Mouse (Mus musculus) neural tube, embryonic 13.5 days (tissue): ENCODE results near the gene Smg7. TPM values are rescaled to one million over a fixed set of nuclear protein-coding genes. Genes with fewer than 3 reads are reported as not detected.

ENCODE experiments used
- ATAC-seq: fragments of 200-750 bp; cut with Nextera tagmentation; 2 replicates; pipeline ENCODE4 v1.8.0; 2017; ENCODE audit warnings: low read depth, mild to moderate bottlenecking, moderate TSS enrichment, moderate library complexity
- H3K27ac ChIP-seq: fragments of 300-500 bp; sonication (generic); replicated peaks from 2 replicates; pipeline ENCODE4 v1.5.1; 2015; ENCODE audit warnings: moderate library complexity, mild to moderate bottlenecking, inconsistent platforms
- H3K27me3 ChIP-seq: fragments of 300-500 bp; sonication (generic); 2 replicates; pipeline ENCODE4 v1.6.1; 2015; ENCODE audit warnings: mild to moderate bottlenecking, inconsistent platforms
- H3K36me3 ChIP-seq: fragments of 300-500 bp; sonication (generic); 2 replicates; pipeline ENCODE4 v1.6.1; 2015; ENCODE audit warnings: mild to moderate bottlenecking, inconsistent platforms
- H3K4me1 ChIP-seq: fragments of 300-500 bp; sonication (generic); replicated peaks from 2 replicates; pipeline ENCODE4 v1.6.1; 2015; ENCODE audit warnings: inconsistent platforms
- H3K4me2 ChIP-seq: fragments of 300-500 bp; sonication (generic); 2 replicates; pipeline ENCODE4 v1.6.1; 2015; ENCODE audit warnings: inconsistent platforms, mild to moderate bottlenecking, moderate library complexity
- H3K4me3 ChIP-seq: fragments of 300-500 bp; sonication (generic); 2 replicates; pipeline ENCODE4 v1.5.1; 2015; ENCODE audit warnings: mild to moderate bottlenecking, inconsistent platforms
- H3K9ac ChIP-seq: fragments of 300-500 bp; sonication (generic); 2 replicates; pipeline ENCODE4 v1.6.1; 2015; ENCODE audit warnings: moderate library complexity, mild to moderate bottlenecking, inconsistent platforms
- H3K9me3 ChIP-seq: fragments of 300-500 bp; sonication (generic); 2 replicates; pipeline ENCODE4 v1.6.1; 2016; ENCODE audit warnings: inconsistent platforms
- WGBS: fragments of 180-500 bp; shearing (Covaris S2); methylation state at CpG from one replicate; pipeline ENCODE4 v1.1.7; 2015; 5-methylcytosine and 5-hydroxymethylcytosine counted together
- polyA plus RNA-seq: library from polyadenylated mRNA; unstranded; fragments of >200 nt; fragmentation: Nextera tagmentation; extraction: Ambion mirVana; gene quantifications from 2 replicates; pipeline ENCODE4 v1.2.1, GENCODE M21; 2015

Gene Smg7
- polyA plus RNA-seq, 1 experiment from 2014 or later: 32.8 TPM

GRCm38 (mm10) chr1:152798125-152798524 is 104.3 kb downstream of the Smg7 start:
- Histone ChIP-seq H3K9me3 (no peaks in the 10 kb centered on the region), H3K4me2 (no peak overlapping the region), H3K9ac (no peak overlapping the region), H3K36me3 (no peaks in the 10 kb centered on the region), H3K27me3 (no peaks in the 10 kb centered on the region), H3K4me3 (no peak overlapping the region), H3K4me1 (peaks cover 13% of the 10 kb centered on the region), H3K27ac (no peak overlapping the region)
- ATAC-seq: no peak
- 80% methylated on average over 9 of the region's 9 CpGs for WGBS

- H3K36me3 ChIP-seq: no peaks in the 10 kb centered on the region
- no peak overlapping the region for H3K9ac ChIP-seq
- H3K4me2 ChIP-seq: no peak overlapping the region
- H3K27me3 ChIP-seq: no peaks in the 10 kb centered on the region
- H3K4me3 ChIP-seq: no peak overlapping the region
- no peak for ATAC-seq
- no peaks in the 10 kb centered on the region for H3K9me3 ChIP-seq
- H3K27ac ChIP-seq: no peak overlapping the region
- peaks cover 20% of the 10 kb centered on the region for H3K4me1 ChIP-seq
- WGBS: 88% methylated on average over 8 of the region's 8 CpGs
Observed at GRCm38 (mm10) chr1:152796683-152797263, 105.7 kb downstream of the Smg7 start.

- no peak overlapping the region for H3K4me2 ChIP-seq
- H3K9me3 ChIP-seq: no peaks in the 10 kb centered on the region
- no peak overlapping the region for H3K9ac ChIP-seq
- no peaks in the 10 kb centered on the region for H3K27me3 ChIP-seq
- ATAC-seq: no peak
- H3K4me3 ChIP-seq: no peak overlapping the region
- 82% methylated on average over 8 of the region's 8 CpGs for WGBS
- H3K36me3 ChIP-seq: no peaks in the 10 kb centered on the region
- H3K4me1 ChIP-seq: peaks cover 28% of the 10 kb centered on the region
- no peak overlapping the region for H3K27ac ChIP-seq
Observed at GRCm38 (mm10) chr1:152795688-152796255, 106.7 kb downstream of the Smg7 start.

- no peaks in the 10 kb centered on the region for H3K36me3 ChIP-seq
- no peak overlapping the region for H3K9ac ChIP-seq
- no peak overlapping the region for H3K4me3 ChIP-seq
- no peak; the same call in 1 of the 2 replicates for ATAC-seq
- peaks cover 21% of the 10 kb centered on the region for H3K4me1 ChIP-seq
- no peak overlapping the region for H3K27ac ChIP-seq
- WGBS: 10% methylated on average over 6 of the region's 6 CpGs
- no peaks in the 10 kb centered on the region for H3K27me3 ChIP-seq
- H3K4me2 ChIP-seq: no peak overlapping the region
- no peaks in the 10 kb centered on the region for H3K9me3 ChIP-seq
Observed at GRCm38 (mm10) chr1:152793495-152794130, 108.8 kb downstream of the Smg7 start.

- H3K4me1 ChIP-seq: peaks cover 21% of the 10 kb centered on the region
- no peaks in the 10 kb centered on the region for H3K9me3 ChIP-seq
- 11% methylated on average over 12 of the region's 12 CpGs for WGBS
- H3K36me3 ChIP-seq: no peaks in the 10 kb centered on the region
- H3K27ac ChIP-seq: 0 out of 2 replicates have a peak overlapping the region, but pooled peaks have one; percentile 38
- no peak overlapping the region for H3K4me3 ChIP-seq
- H3K27me3 ChIP-seq: no peaks in the 10 kb centered on the region
- peak overlapping the region; percentile 18; the same call in 1 of the 2 replicates for H3K4me2 ChIP-seq
- peak; percentile 57; the same call in 1 of the 2 replicates for ATAC-seq
- H3K9ac ChIP-seq: no peak overlapping the region
Observed at GRCm38 (mm10) chr1:152792736-152793494, 109.5 kb downstream of the Smg7 start.

- no peak overlapping the region for H3K9ac ChIP-seq
- H3K27ac ChIP-seq: no peak overlapping the region
- no peak overlapping the region for H3K4me3 ChIP-seq
- 9% methylated on average over 4 of the region's 4 CpGs for WGBS
- H3K9me3 ChIP-seq: no peaks in the 10 kb centered on the region
- H3K4me2 ChIP-seq: no peak overlapping the region
- ATAC-seq: no peak
- peaks cover 21% of the 10 kb centered on the region for H3K4me1 ChIP-seq
- H3K27me3 ChIP-seq: no peaks in the 10 kb centered on the region
- H3K36me3 ChIP-seq: no peaks in the 10 kb centered on the region
Observed at GRCm38 (mm10) chr1:152791269-152791668, 111.2 kb downstream of the Smg7 start.

- H3K4me2 ChIP-seq: no peak overlapping the region
- no peaks in the 10 kb centered on the region for H3K36me3 ChIP-seq
- no peak for ATAC-seq
- H3K27me3 ChIP-seq: no peaks in the 10 kb centered on the region
- no peak overlapping the region for H3K27ac ChIP-seq
- H3K4me3 ChIP-seq: no peak overlapping the region
- H3K9ac ChIP-seq: no peak overlapping the region
- peaks cover 21% of the 10 kb centered on the region for H3K4me1 ChIP-seq
- WGBS: 9% methylated on average over 6 of the region's 6 CpGs
- H3K9me3 ChIP-seq: no peaks in the 10 kb centered on the region
Observed at GRCm38 (mm10) chr1:152790821-152791220, 111.6 kb downstream of the Smg7 start.

- H3K27me3 ChIP-seq: no peaks in the 10 kb centered on the region
- no peak overlapping the region for H3K4me3 ChIP-seq
- H3K9ac ChIP-seq: no peak overlapping the region
- H3K4me2 ChIP-seq: no peak overlapping the region
- WGBS: 10% methylated on average over 12 of the region's 12 CpGs
- ATAC-seq: peak; percentile 52; the same call in 1 of the 2 replicates
- no peaks in the 10 kb centered on the region for H3K9me3 ChIP-seq
- no peaks in the 10 kb centered on the region for H3K36me3 ChIP-seq
- no peak overlapping the region for H3K27ac ChIP-seq
- H3K4me1 ChIP-seq: peaks cover 21% of the 10 kb centered on the region
Observed at GRCm38 (mm10) chr1:152790254-152790653, 112.2 kb downstream of the Smg7 start.

GRCm38 (mm10) chr1:152788121-152788660 is 114.3 kb downstream of the Smg7 start:
- 44% methylated on average over 4 of the region's 4 CpGs for WGBS
- H3K9me3 ChIP-seq: no peaks in the 10 kb centered on the region
- no peak overlapping the region for H3K4me3 ChIP-seq
- ATAC-seq: no peak
- no peak overlapping the region for H3K9ac ChIP-seq
- no peaks in the 10 kb centered on the region for H3K27me3 ChIP-seq
- H3K4me1 ChIP-seq: peaks cover 17% of the 10 kb centered on the region
- no peaks in the 10 kb centered on the region for H3K36me3 ChIP-seq
- H3K27ac ChIP-seq: no peak overlapping the region
- H3K4me2 ChIP-seq: no peak overlapping the region

Other genes starting within 250 kb of the Smg7 start
- not detected in 2 replicates for gene Apobec4, start 152.1 kb downstream of the Smg7 start, polyA plus RNA-seq
- gene Rgl1, start 136.3 kb downstream of the Smg7 start, polyA plus RNA-seq: 24.8 and 25.4 TPM in 2 replicates
- 321 and 348 TPM in 2 replicates for gene Arpc5, start 136.1 kb downstream of the Smg7 start, polyA plus RNA-seq
- 3.8 and 4.5 TPM in 2 replicates for gene Ncf2, start 102.5 kb downstream of the Smg7 start, polyA plus RNA-seq
- gene Nmnat2, start 52.3 kb upstream of the Smg7 start, polyA plus RNA-seq: 76.4 and 87.9 TPM in 2 replicates